Mouse (Mus musculus) small intestine, adult 2 months (tissue): ENCODE results near the gene Lrrfip1. TPM values are rescaled to one million over a fixed set of nuclear protein-coding genes. Genes with fewer than 3 reads are reported as not detected.

ENCODE experiments used
- H3K27ac ChIP-seq: fragments of 200-500 bp; 2 replicates; pipeline ENCODE4 v1.5.1; 2012; ENCODE audit warnings: low read depth, low read length, control low read depth, inconsistent platforms; ENCODE audit not compliant: insufficient read depth
- H3K27me3 ChIP-seq: fragments of 200-500 bp; 2 replicates; pipeline ENCODE4 v1.6.1; 2012; ENCODE audit warnings: mild to moderate bottlenecking, moderate library complexity, low read length, inconsistent platforms; ENCODE audit not compliant: control insufficient read depth, insufficient read depth
- H3K36me3 ChIP-seq: fragments of 200-500 bp; 2 replicates; pipeline ENCODE4 v1.6.1; 2012; ENCODE audit warnings: mild to moderate bottlenecking, low read length, control low read depth, inconsistent platforms; ENCODE audit not compliant: control insufficient read depth, insufficient read depth
- H3K4me1 ChIP-seq: fragments of 200-500 bp; 2 replicates; pipeline ENCODE4 v1.6.1; 2012; ENCODE audit warnings: low read length, inconsistent platforms, mixed read lengths; ENCODE audit not compliant: control insufficient read depth, insufficient read depth, insufficient read length
- H3K4me3 ChIP-seq: fragments of 200-500 bp; 2 replicates; pipeline ENCODE4 v1.5.1; 2012; ENCODE audit warnings: low read depth, mild to moderate bottlenecking, control low read depth, inconsistent platforms, low read length, moderate library complexity
- CTCF ChIP-seq: fragments of 200-500 bp; IDR thresholded peaks from 2 replicates; pipeline ENCODE4 v1.5.1; 2012; ENCODE audit warnings: low read depth, mild to moderate bottlenecking, control low read depth, inconsistent platforms, low read length, moderate library complexity, mixed read lengths; ENCODE audit not compliant: insufficient replicate concordance, insufficient read length; ENCODE audit errors: extremely low read depth
- POLR2A ChIP-seq: fragments of 200-500 bp; IDR thresholded peaks from 2 replicates; pipeline ENCODE4 v1.6.1; 2012; ENCODE audit warnings: low read depth, mild to moderate bottlenecking, control low read depth, inconsistent platforms, low read length, moderate library complexity
- WGBS: fragments of 180-500 bp; shearing (Covaris S2); methylation state at CpG from one replicate; pipeline ENCODE4 v1.1.7; 2018; 5-methylcytosine and 5-hydroxymethylcytosine counted together
- polyA plus RNA-seq: library from polyadenylated mRNA; depleted of rRNA; stranded (reverse); fragments of >200 nt; gene quantifications from 2 replicates; pipeline ENCODE4 v1.2.3, GENCODE M21; 2012

The Lrrfip1 gene
- polyA plus RNA-seq, 1 experiment: 9.5 TPM

GRCm38 (mm10) chr1:90974906-90975649 lies 23.5 kb upstream of the Lrrfip1 start:
- TF ChIP-seq CTCF (no peak), POLR2A (no peak)
- H3K36me3 ChIP-seq: no peaks in the 10 kb centered on the region
- 65% methylated on average over 12 of the region's 12 CpGs for WGBS
- H3K4me3 ChIP-seq: no peak overlapping the region
- no peaks in the 10 kb centered on the region for H3K27me3 ChIP-seq
- H3K27ac ChIP-seq: no peak overlapping the region
- H3K4me1 ChIP-seq: peaks cover 2% of the 10 kb centered on the region; the same call in 1 of the 2 replicates

GRCm38 (mm10) chr1:90975960-90976359 lies 22.6 kb upstream of the Lrrfip1 start:
- Histone ChIP-seq H3K27me3 (no peaks in the 10 kb centered on the region), H3K27ac (no peak overlapping the region), H3K36me3 (no peaks in the 10 kb centered on the region), H3K4me3 (no peak overlapping the region), H3K4me1 (no peaks in the 10 kb centered on the region)
- TF ChIP-seq CTCF (no peak), POLR2A (no peak)
- 96% methylated on average over 4 of the region's 4 CpGs for WGBS

- WGBS: 65% methylated on average over 10 of the region's 10 CpGs
- no peak overlapping the region for H3K4me3 ChIP-seq
- H3K4me1 ChIP-seq: no peaks in the 10 kb centered on the region
- TF ChIP-seq POLR2A: no peak
- TF ChIP-seq CTCF: no peak
- H3K36me3 ChIP-seq: no peaks in the 10 kb centered on the region
- H3K27me3 ChIP-seq: no peaks in the 10 kb centered on the region
- H3K27ac ChIP-seq: no peak overlapping the region
Observed at GRCm38 (mm10) chr1:90980638-90981330, 17.8 kb upstream of the Lrrfip1 start.

- TF ChIP-seq POLR2A (no peak), CTCF (no peak)
Observed at GRCm38 (mm10) chr1:90981346-90981745, 17.2 kb upstream of the Lrrfip1 start.

GRCm38 (mm10) chr1:90995916-90996315 lies 2.6 kb upstream of the Lrrfip1 start:
- no peak for TF ChIP-seq CTCF
- no peak for TF ChIP-seq POLR2A

More at GRCm38 (mm10) chr1:90981346-90981745, 17.2 kb upstream of the Lrrfip1 start:
- no peak overlapping the region for H3K4me3 ChIP-seq
- no peak overlapping the region for H3K27ac ChIP-seq
- H3K27me3 ChIP-seq: no peaks in the 10 kb centered on the region
- WGBS: 55% methylated on average over 3 of the region's 3 CpGs
- H3K4me1 ChIP-seq: no peaks in the 10 kb centered on the region
- H3K36me3 ChIP-seq: no peaks in the 10 kb centered on the region

GRCm38 (mm10) chr1:90997136-90997535 lies 1.4 kb upstream of the Lrrfip1 start:
- peaks cover 9% of the 10 kb centered on the region for H3K27me3 ChIP-seq
- 25% methylated on average over 4 of the region's 4 CpGs for WGBS
- TF ChIP-seq CTCF (no peak), POLR2A (no peak)
- H3K36me3 ChIP-seq: no peaks in the 10 kb centered on the region
- H3K4me3 ChIP-seq: no peak overlapping the region
- H3K4me1 ChIP-seq: peaks cover 8% of the 10 kb centered on the region; the same call in 1 of the 2 replicates
- no peak overlapping the region for H3K27ac ChIP-seq

More at GRCm38 (mm10) chr1:90995916-90996315, 2.6 kb upstream of the Lrrfip1 start:
- Histone ChIP-seq H3K36me3 (no peaks in the 10 kb centered on the region), H3K4me1 (peaks cover 8% of the 10 kb centered on the region; the same call in 1 of the 2 replicates), H3K4me3 (no peak overlapping the region), H3K27ac (no peak overlapping the region), H3K27me3 (peaks cover 9% of the 10 kb centered on the region)
- WGBS: 94% methylated on average over 1 of the region's 1 CpGs

GRCm38 (mm10) chr1:90997641-90998040 lies 896 bp upstream of the Lrrfip1 start:
- H3K4me3 ChIP-seq: no peak overlapping the region
- TF ChIP-seq POLR2A (no peak), CTCF (no peak)
- peaks cover 9% of the 10 kb centered on the region for H3K27me3 ChIP-seq
- peaks cover 8% of the 10 kb centered on the region; the same call in 1 of the 2 replicates for H3K4me1 ChIP-seq
- no peaks in the 10 kb centered on the region for H3K36me3 ChIP-seq
- no peak overlapping the region for H3K27ac ChIP-seq
- 67% methylated on average over 5 of the region's 5 CpGs for WGBS
